Mouse (Mus musculus) right cerebral cortex, adult 18-20 months (tissue): Measurements from ENCODE around the gene Mtch1.
"Not testable (repeated sequence)": the region's sequence is repeated elsewhere in the genome, so short reads cannot be mapped to it uniquely, and the experiment has no call there.

Source experiments
- DNase-seq: peaks from one replicate; pipeline ENCODE4 v3.0.0; 2022; ENCODE audit warnings: mixed read lengths

Gene Mtch1

GRCm38 (mm10) chr17:29347645-29348256 is at the start of gene Mtch1:
Mtch1 (minus strand) TSS chr17:29347934.
- DNase-seq = peak; percentile 98

DNA sequence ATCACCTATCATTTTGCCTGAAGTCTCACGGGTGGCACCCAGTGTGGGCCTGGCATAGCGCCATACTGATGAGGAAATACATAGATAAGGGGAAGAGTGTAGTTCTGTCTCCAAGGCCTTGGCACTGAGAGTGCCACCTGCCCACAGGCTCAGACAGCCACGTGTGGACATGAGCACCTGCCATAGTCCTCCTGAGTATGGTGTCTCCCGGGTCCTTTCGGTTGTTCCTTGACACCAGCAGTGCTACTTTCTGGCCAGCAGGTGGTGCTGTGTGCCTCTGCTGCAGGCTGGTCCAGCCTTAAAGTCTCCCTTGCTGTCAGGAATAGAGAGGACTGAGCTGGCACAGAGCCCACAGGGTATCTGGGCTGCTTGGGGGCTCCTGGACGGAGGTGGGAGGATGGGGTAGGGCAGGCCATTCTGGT is 49.1 kb upstream of the Mtch1 start:
- peak; percentile 67 for DNase-seq

GRCm38 (mm10) chr17:29396056-29396799 is 48.5 kb upstream of the Mtch1 start:
- no peak for DNase-seq

DNA sequence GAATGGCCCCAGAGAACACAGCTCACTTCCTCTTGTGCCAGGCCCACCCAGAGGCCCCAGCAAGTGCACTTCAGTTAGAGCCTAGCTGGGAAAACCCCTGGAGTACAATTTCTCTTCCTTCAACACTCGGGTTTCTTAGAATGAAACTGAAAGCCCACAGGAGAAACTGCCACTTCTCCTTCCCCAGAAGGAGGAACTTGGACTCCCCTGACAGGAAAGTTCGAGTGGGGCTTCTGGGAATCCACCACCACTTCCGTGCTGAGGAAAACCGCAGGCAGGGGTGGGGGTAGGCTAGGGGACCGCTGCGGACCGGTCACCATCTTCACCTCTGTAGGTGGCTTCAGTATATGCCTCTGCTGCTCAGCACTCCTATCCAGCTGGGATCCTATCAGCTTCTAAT is 47.6 kb upstream of the Mtch1 start:
- no peak for DNase-seq

DNA sequence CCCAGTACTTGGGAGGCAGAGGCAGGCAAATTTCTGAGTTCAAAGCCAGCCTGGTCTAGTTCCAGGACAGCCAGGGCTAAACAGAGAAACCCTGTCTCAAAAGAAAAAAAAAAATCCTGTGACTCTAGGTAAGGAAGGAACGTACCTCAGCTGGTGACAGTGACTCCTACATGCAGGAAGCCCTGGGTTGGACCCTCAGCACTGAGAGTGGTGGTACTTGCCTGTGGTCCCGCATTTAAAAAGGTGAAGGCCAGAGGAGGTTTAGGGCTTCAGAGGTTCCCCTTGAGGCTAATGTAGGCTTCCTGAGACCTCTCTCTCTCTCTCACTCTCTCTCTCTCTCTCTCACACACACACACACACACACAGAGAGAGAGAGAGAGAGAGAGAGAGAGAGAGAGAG is 47.0 kb upstream of the Mtch1 start:
- DNase-seq = not testable (repeated sequence)

GRCm38 (mm10) chr17:29394106-29394760 is 46.5 kb upstream of the Mtch1 start:
- DNase-seq = no peak

GRCm38 (mm10) chr17:29393335-29394089 is 45.8 kb upstream of the Mtch1 start:
- DNase-seq = no peak

- no peak for DNase-seq
Measured at GRCm38 (mm10) chr17:29391280-29391679, 43.5 kb upstream of the Mtch1 start.

DNA sequence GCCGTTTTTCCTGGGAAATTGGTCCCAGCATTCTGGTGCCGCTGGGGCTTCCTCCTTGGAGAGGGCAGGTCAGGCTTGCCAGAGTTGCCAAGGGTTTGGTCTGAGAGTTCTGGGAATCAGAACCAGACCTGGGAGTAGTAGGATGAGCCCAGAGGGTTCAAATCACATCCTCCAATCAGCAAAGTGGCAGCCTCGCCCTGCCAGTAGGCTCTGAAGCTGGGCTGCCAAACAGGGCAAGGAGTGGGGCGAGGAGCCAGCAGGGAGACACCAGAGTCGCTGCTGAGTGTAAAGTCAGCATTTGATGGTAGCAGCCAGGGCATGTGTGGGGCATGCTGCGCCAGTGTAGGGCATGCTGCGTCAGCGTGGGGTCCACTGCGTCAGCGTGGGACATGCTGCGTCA is 41.2 kb upstream of the Mtch1 start:
- DNase-seq = no peak

GRCm38 (mm10) chr17:29385746-29386145 is 38.0 kb upstream of the Mtch1 start:
- DNase-seq = no peak

GRCm38 (mm10) chr17:29384850-29385438 is 37.2 kb upstream of the Mtch1 start:
- DNase-seq = no peak

DNA sequence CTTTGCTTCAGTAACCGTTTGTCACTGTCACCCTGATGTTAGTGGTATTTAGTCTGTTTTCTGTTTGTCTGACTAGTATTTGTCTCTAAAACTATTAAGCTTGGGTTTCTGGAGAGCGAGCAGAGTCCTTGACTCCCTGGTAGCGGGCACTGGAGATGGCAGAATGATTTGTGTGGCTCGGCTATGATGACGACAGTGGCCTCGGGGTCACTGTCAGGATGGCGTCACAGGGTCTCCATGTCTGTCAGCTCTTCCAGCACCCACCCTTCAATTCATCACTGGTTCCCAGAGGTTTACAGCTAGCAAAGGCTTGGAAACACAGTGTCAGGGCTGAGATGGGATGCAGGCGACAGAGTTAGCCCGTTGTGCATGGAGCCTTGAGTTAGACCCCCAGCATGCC is 36.2 kb upstream of the Mtch1 start:
- DNase-seq = no peak

DNA sequence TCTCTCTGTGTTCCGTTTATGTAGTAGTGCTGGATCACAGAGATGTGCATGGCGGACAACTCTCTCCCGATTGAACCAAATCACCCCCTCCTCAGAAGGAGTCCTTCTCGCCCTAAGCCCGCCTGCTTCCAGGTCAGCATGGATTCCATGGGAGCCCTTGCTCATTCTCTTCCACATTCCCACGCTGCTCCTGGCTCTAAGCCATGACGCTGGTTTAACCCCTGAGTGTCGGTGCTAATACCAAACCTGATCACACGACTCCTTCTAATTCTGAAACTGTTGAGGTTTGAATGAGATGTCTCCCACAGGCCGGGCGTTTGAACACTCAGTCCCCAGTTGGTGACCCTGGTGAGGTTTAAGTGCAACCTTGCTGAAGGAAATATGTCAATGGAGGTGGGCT is 34.7 kb upstream of the Mtch1 start:
- DNase-seq = no peak

DNA sequence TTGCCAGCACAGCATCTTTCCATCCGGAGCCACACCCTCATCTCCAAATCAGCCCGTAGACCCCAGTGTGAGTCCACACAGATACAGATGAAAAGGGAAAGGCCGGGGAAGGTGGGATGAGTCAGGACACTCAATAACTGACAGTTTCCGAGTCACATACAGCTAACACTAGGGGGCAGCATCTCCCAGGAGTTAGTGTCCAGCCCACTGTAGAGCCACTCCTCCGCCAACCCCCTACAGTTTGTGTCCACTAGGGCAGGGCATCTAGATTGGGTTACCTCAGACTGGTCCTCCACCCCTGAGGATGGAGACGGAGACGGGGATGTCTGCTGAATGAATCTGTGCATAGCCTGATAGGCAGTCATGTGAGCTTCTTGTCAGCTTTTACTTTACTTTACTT is 33.7 kb upstream of the Mtch1 start:
- no peak for DNase-seq

DNA sequence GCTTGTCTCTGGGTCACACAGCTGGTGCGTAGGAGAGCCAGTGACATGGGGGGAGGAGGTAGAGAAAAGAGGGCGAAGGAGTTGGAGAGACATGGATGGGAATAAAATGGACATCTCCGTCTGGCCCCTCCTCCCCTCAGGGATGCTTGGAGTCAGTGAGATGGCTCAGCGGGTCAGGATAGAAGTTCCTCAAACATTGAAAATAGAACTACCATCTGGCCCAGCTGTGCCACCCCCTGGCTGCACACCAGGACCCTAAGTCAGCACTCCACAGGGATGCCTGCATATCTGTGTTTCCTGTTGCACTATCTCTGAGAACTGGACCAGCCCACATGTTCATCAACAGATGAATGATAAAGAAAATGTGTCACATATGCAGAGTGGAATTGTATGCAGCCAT is 32.5 kb upstream of the Mtch1 start:
- DNase-seq = no peak

- DNase-seq = no peak
Measured at GRCm38 (mm10) chr17:29378056-29378455, 30.3 kb upstream of the Mtch1 start.

GRCm38 (mm10) chr17:29375871-29376270 is 28.1 kb upstream of the Mtch1 start:
- DNase-seq = no peak

DNA sequence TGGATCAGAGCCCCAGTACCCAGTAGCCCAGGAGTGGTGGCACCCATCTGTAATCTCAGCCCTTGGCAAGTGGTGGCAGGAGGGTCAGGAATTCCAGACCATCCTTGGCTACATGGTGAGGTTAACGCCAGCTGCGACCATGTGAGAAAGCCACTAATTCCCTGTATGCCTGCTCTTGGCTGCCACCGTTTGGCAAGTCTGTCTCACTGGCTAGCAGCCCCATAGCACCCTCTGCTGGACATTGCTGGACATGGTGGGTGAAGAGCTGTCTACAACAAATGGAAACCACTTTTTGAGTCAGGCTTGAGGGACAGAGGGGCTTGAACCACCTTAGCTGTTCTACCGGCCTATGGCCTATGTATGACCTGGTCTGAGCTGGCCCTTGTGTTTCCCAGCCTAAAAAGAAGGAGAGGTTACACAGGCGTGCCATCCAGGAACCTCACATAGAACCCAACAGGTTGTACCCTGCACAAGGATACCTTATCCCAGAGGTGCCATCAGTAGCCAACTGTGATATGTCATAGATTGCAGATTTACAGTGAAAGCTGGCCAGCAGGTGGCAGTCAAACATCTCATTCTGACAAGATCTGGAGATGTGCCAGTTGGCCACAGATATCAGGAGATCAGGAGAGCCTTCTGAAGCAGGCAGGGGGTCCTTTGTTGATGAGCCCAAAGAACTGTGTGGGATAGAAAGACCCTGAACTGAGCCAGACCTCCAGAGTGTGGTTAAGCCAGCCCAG is 23.4 kb upstream of the Mtch1 start:
- peak; percentile 88 for DNase-seq

GRCm38 (mm10) chr17:29368726-29369125 is 21.0 kb upstream of the Mtch1 start:
- no peak for DNase-seq

DNA sequence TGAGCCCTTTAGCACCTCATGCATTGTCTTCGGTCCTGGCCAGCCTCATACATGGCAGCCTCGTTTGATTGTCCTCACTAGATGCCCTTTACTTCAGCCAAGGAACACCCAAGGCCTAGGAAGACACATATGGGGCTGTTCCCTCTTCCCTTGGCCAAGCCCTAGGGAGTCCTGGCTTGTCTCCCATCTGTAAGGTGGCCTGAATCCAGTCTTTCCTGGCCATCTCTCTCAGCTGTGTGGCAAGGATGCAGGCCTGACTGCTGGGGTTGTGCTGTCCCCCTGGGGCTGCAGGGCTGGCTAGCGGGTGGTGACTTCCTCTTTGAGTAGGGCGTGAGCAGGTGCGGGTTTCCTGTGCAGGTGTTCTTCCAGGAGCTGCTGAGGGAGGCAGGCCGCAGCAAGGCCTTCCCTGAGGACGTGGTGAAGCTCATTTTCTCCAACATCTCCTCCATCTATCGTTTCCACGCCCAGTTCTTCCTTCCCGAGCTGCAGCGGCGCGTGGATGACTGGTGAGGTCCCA is 17.4 kb upstream of the Mtch1 start:
- DNase-seq = no peak

- DNase-seq = no peak
Measured at GRCm38 (mm10) chr17:29363109-29363508, 15.4 kb upstream of the Mtch1 start.
